Mouse (Mus musculus) B cell, adult 2 months (primary cell): ENCODE data around the gene Cdh12.
"Not testable (repeated sequence)": the region's sequence is repeated elsewhere in the genome, so short reads cannot be mapped to it uniquely, and the experiment has no call there.

Experiments
- DNase-seq, 2 experiments: peaks; one replicate each; pipeline ENCODE4 v3.0.0; 2022

The Cdh12 gene

DNA sequence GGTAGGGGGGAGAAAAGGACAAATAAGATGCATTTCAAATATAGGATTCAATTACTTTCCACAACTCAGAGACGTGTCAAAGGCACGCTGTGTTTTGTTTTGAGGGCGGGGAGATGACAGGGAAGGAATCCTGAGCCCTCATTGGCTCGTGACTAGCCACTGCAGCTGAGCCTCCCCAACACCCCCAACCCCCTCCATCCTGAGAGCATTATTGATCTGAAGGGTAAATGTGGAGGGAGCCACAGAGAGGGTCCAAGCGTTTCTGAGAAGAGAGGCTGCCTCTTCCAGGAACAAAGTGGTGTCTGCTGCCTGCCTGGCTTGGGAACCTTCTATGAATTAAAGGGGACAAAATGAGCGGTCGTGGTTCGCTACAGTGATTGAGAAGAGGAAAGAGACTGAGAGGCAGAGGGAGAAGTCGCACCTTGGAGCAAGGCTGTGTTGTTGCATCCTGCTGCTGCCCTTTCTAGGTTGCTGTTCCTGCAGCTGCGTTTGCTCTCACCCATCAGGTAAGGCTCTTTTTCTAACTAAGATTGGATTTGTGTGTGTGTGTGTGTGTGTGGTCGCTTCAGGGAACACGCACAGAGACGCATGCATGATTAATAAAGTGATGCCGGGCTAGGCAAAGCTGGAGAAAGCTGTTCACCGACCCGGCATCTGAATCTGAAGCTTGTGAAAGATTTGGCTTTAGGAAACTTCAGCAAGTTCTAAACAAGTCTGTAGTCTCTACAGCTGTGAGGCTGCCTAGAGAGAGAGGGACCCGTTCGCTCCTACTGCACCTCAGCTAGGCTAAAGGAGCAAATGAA is at the start of gene Cdh12:
TSS of gene Cdh12 (plus strand) at position 405 of the 803 bp plus-strand sequence.
- no peak for DNase-seq

DNA sequence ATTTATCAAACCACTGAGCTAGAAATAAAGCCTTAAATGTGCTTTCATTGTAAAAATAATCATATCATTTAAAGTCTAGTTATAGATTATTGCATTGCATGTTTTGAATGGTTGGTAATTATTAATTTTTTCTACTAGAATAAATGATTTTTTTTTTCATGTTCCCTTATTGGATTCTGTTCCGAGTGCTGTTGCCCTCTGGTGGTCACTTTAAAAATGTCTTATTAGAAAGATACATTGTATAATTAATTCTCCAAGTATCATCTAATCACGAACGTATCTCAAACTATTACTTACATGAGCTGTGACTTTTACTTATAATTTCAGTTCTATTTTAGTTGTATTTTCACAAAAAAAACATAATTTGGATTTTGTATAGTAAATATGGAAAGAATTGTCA is 45.5 kb upstream of the Cdh12 start:
- no peak for DNase-seq

DNA sequence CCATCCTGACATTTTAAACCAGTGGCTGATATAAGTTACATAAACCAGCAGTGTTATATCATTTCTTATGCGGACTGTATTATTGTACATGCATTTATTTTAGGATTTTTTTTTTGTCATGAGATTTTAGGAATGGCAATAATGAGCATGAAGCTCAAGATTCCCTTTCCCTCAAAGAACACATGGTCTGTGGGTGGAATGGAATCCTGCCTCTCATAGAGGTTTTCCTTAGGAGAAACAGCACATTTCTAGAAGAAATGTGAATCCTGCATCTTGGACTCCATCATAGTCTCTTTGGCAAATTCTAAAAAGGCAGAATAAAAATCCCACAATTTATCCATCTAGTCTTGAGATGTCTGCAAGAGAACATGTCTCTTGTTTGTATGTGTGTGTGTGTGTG is 35.7 kb upstream of the Cdh12 start:
- no peak for DNase-seq

DNA sequence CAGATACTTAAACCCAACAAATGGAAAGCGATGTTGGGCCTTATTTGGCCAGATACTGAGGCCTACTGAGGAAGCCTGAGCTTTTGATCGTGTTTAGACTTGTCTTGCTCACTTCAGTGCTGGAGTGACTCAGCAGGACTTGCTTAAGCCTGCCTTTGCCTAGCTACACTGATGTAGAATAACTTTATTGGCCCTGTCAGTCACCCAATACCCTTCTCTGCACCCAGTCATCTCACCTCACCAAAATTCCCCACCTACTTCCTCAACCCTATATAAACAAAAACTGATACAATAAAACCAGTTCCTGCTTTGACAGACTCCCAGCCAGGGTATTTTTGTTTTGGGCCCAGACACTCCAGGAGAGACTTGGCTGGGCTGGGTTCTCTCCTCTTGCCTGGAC is 12.7 kb upstream of the Cdh12 start:
- DNase-seq = no peak

DNA sequence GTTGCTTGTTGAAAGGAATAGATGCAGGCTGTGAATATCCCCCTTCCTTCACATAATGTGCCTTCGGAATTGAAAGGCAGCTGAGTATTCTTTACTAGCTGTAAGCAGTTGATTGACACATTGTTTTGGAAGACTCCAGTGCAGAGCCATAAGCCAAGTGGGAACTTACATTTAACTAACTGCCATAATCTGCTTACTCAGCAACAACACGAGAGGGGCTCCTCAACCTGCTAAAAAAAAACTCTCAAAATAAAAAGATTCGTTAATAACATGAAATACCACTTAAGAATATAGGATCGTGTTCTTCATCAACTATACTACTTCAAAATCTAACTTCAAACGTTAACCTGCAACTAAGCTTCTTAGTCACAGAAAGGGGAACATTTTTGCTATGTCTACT is 1.5 kb downstream of the Cdh12 start:
- no peak for DNase-seq

DNA sequence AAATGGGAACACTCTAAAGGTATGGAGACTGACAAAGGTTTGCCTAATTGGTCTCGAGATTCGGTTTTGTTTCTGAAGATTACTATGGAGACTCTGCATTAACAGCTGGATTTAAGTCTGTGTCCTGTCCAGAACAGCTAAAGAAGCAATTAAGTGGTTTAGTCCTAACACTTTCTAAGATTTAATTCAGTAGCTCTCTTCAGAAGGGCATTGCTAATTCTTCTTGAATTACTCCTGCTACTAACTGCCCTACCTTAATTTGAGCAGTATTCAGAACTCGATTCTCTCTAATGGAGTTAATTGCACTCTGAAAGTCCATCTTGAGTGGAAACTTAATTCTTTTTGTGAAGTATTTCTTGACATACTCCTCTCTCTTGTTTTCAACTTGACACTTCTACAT is 9.4 kb downstream of the Cdh12 start:
- no peak for DNase-seq

DNA sequence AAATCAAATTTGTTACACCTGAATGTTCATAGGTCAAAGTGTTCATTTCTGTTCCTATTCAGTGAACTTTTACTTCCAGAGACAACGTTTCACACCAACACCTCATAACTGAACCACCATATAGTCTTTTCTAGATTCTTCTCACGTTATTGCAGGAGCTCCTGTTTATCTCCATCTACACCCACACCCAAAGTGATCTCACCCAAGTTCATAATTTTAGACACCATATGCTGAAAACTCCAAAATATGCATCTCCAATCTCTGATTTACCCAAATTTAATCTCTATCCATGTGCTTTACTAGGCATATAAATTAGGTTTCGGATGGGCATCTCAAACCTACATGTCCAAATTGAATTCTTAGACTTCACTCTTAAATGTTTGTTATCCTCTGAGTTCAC is 13.4 kb downstream of the Cdh12 start:
- no peak for DNase-seq

DNA sequence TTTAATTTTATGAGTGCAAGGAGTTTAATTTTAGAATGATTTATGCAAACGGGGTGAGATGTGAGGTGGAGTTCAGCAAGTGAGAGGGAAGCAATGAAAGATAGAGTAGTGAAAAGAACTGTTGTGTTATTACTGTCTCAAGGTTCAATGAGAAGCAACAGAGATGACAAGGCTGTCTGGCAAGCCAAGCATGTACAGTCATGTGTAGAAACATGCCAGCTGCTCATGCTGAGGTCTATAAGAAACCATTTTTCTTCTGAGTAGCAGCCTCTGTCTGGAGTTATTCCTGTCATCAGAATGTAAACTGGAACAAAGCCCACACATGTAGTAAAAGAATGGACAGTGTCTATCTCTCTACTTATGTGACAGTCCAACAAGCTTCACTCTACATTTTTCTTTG is 14.5 kb downstream of the Cdh12 start:
- DNase-seq = no peak

DNA sequence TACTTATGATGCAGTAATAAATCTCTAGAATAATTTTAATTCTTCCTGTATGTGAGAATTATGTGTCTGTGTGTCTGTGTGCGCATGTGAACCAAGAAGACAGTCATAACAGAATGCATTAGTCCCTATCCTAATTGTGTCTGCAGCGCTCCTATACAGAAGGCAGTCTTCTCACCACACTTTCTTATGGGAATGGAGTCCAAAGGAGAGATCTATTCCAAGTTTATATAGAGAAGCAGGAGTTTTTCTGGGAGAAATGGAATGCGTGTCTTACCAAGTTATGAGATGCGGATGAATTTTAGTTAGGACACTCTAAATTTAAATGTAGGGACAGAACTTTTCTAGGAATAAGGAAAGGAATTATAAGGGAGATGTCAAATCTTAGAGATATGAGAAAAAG is 101.9 kb downstream of the Cdh12 start:
- no peak for DNase-seq

DNA sequence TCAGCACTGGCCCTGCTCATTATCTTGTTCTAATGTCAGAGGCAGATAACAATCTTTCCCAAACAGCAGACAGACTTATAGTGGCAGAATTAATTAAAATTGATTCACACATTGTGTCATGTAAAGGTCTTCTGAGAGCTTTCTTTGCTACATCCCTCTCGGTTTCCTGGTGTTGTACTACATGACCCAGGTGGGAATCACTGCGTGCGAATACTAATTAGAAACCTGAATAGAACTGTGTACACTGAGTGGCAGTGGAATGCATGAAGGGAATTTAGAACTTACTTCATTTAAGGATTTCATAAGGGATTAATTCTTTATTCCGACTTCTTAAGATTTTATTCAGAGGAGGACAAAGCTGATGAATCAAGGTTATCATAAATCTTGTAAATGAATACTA is 121.9 kb downstream of the Cdh12 start:
- DNase-seq = no peak

DNA sequence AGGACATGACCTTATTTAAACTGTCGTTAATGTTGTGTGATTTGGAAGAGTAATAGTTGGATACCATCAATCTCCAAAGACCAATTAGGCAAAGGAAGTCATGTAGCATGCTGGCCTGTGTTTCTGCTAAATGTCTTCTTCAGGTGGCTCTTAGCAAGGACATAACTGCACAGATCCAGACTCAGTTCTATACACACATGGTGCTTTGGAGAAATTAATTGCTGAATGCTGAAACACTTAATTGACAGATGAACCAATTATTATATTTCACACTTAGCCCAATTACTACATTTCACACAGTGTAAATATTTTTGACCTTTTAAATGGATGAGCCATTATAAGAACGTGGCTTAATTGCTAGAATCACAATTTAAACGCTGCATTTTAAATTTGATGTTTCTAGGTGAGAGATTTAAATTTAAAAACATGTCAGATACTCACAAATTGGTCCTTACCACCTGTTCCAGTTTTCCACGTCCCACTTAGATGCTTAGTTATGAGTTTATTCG is 133.6 kb downstream of the Cdh12 start:
- no peak for DNase-seq

DNA sequence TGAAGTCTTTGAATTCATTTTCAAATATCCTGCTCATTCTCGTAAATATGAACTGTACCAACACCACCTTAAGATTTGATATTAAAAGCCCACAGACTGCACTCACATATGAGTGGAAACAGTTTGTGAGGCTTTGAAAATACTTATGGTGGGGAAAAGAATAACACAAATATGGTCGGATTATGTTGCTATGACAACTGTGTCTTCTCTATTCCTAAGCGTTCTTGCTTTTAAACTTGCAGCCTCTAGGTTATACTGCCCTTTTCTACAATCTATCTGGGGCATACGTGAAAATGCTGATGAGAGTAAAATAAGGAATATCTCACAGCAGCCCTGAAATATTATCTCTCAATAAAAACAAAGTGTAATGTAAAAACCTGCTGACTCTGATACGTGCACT is 142.5 kb downstream of the Cdh12 start:
- no peak for DNase-seq

DNA sequence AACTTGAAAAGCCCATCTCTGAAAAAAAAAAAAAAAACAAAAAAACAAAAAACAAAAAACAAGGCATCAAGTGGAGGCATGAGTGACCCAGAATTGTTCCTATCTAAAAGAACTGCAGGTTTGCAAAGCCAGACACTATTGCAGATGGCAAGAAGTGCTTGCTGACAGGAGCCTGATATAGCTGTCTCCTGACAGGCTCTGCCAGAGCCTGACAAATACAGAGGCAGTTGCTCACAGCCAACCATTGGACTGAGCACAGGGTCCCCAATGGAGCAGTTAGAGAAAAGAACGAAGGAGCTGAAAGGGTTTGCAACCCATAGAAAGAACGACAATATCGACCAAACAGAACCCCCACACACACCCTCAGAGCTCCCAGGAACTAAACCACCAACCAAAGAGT is 156.7 kb downstream of the Cdh12 start:
- DNase-seq = not testable (repeated sequence)

DNA sequence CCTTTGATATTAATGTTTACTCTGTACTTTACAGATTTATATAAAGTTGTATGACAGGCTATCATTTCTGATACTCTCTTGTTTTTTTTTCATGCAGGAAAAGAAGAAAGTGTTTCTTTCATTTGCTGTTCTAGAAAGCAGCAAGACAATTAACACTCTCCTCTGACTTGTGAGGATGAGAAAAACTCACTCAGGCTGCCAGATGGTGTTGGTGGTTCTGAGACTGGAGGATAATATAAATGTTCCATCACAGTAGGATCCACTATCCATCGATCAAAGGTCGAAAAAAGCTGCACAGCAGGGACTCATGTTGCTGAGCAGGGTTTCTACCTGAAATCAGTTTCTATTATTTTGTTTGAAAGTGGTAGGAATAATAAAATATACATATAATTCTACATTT is 185.5 kb downstream of the Cdh12 start:
- DNase-seq = no peak

DNA sequence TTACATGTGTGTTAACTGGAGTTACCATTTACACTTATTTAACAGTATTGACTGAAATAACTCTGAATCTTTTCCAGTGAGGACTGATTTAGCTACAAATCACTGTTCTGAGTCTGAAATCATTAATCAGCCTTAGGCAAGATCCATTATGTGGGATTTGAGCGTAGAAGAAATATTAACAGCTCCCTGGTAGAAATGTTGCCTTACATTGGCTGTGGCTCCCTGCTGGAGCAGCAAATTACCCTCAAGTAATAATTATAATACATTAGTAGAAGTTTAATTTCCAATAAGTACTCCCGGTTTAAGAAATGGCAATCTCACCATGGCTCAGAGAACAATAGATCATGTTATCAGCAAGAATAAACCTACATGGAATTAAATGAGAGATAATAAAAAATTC is 190.1 kb downstream of the Cdh12 start:
- DNase-seq = no peak

DNA sequence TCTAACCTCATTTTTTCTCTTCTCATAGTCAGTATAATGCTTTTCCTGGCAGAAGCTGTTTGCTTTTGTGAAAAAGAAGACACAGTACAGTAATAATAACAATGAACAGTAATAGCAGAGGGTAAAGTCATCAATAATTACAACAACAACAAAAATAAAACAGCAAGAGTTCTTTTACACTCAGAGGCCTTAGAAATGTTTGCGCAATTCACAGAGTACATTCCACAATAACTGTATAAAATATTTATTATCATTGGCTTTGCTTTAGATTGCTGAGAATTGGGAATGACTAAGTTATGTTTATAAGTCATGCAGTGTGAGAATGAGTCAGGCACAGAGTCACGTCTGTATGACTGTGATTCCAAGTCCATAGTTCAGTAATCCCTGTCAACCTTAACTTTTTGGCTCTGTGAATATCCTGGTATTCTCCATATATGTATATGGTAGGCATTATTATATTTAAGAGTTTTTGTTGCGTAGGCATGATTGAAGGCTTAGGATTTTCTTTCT is 193.9 kb downstream of the Cdh12 start:
- DNase-seq = no peak

DNA sequence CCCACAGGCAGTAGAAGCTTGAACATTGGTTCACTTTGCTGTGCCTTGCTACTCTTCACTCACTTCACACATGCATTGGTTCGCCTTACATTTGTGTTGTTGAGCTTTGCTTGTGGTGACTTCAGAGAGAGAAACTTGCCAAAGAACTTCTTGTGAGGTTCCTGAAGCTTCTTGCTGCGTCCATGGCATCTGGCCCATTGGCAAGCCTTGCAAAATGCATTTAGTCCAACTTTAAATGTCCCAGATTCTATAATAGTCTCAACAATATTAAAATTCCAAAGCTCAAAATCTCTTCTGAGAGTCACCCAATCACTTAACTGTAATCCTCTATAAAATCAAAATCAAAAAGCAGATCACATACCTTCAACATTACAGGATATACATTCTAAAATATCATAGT is 211.2 kb downstream of the Cdh12 start:
- DNase-seq = no peak

DNA sequence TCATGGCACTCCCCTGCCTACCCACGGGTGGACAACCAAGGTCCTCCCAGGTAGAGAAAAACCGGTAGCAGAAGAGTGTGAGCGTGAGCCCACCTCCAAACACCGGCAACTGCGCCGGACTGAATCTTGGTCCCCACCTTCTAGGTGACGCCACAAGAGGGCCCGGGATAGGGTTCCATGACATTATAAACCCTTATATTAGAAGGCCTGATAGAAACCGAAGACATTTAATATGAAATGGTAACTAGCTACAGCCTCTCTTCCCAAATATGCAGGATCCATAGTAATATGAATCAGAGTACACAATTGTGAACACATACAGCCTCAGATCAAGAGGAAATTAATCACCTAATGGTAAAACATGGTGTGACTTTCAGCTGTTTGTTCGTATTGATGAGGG is 217.6 kb downstream of the Cdh12 start, which contains the start of gene Acot10:
TSS of gene Acot10 (minus strand) at position 101 of the 400 bp plus-strand sequence.
- DNase-seq = no peak

DNA sequence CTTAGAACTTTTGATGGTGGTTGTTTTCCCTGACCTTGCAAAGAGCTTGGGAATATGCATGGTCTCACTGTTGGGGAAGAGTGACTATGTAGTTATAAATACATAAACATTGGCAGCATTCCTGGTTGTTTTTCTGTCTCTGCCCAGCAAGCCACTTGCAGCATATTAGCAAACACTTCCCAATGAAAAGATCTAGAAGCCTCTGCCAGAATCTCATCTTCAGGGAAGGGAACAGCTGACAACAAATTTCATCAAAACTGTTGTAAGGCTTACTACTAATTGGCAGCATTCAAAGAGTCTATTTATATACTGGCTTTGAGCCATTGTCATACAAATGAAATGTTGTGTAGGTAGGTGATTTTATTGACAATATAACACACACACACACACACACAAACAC is 218.3 kb downstream of the Cdh12 start:
- no peak for DNase-seq

DNA sequence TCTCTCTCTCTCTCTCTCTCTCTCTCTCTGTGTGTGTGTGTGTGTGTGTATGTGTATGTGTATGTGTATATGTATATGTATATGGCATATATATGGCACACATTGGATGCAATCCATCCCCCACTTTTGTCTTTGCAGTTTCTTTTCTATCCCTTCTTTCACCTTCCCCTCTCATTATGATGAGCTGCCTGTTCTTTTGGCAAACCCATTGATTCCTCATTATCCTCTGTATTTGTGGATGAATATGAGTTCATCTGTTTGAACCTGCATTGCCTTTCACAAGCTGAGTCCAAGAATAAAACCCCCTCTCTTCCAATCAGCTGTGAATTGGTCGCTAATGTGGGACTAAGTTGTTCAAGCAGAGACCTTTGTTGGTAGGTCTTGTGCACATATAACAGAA is 218.9 kb downstream of the Cdh12 start:
- no peak for DNase-seq

DNA sequence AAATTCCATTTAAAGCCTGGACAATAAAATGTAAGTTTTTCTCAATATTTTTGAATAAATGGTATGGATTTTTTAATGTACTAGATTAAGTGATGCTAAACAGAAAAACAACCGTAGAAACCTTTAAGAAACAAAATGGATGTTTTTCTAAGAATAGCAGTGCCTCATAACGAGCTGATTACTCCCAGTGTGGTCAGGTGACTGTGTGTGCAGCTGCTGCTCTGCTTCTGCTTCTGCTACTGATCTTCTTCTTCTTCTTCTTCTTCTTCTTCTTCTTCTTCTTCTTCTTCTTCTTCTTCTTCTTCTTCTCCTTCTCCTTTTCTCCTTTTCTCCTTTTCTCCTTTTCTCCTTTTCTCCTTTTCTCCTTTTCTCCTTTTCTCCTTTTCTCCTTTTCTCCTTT is 220.4 kb downstream of the Cdh12 start:
- not testable (repeated sequence) for DNase-seq

DNA sequence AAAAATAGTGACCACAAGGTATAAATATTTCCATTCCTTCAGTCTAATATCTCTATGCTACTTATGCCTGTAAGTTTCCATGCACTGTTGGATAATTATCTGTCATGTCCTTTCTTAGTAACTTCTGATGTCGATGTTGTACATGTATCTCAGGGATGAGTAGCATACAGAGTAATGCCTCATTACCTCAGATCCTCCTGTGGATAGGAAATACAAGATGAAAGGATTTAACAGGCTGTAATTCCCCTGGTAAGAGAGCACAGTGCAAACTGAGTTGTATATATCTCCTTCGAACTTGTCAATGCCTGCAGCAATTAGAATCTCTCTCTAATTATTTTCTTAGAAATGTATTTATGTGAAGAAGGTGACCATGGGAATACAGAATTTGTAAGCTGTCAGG is 233.7 kb downstream of the Cdh12 start:
- no peak for DNase-seq

DNA sequence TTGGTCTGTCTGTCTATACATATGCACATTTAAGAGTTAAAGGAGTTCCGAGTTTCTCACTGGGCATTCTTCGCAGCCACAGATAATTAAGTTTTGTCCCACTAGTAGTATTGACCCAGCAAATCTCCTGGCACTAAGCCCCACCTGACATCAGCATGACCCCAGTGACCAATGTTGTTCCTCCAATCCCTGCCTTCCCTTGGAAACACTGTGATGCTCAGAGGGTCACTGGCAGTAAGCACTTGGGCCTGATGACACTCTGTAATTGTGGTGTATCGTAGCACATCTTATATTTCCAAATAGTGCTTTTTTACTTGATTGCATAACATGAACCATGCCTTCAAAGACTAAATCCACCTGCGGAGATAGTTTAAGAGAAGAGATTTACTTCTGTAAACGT is 235.1 kb downstream of the Cdh12 start:
- no peak for DNase-seq

DNA sequence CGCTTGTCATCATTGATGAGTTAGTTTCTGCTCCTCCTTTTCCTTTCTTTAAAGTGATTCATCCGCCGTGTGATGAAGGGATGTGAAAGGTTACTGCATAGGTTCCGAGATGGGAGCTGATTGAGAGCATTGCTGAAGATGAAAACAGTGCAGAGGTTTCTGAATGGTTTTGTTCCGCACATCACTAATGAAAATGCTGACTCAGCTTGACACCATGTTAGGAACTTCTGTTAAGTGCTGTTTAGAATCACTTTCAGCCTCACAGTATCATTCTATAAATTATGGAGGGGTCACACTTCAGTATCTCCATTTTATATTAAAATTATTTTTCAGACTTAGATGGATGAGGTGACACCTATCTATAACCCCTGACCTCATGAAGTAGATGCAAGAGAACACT is 247.2 kb downstream of the Cdh12 start:
- DNase-seq = no peak

DNA sequence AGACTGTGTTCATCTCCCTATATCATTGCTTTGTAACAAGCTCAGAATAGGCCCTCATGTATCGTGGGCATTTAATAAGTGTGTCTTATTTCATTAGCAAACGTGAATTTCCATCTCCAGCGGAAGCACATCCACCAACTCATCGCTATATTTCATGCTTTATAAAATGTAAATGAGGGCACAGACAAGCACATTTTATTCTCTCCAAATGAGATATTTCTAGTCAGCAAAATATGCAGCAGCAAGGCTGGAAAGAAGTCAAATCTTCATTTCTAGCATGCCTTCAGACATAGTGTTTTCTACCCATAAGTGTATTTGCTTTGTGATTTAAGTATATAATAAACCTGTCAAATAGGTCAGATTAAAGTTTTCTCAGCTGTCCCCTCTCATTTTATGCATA is 262.8 kb downstream of the Cdh12 start:
- DNase-seq = no peak
